Mouse (Mus musculus) lung, adult 2 months (tissue): ENCODE measurements around the gene Pheta1.

Experiments used
- CTCF ChIP-seq: fragments of 200-500 bp; IDR thresholded peaks from 2 replicates; pipeline ENCODE4 v1.5.1; 2011; ENCODE audit warnings: mild to moderate bottlenecking, low read length, control low read depth; ENCODE audit not compliant: insufficient read depth
- POLR2A ChIP-seq: fragments of 200-500 bp; IDR thresholded peaks from 2 replicates; pipeline ENCODE4 v1.6.1; 2011; ENCODE audit warnings: low read depth, mild to moderate bottlenecking, control low read depth, low read length, borderline replicate concordance; ENCODE audit errors: extremely low read depth

DNA sequence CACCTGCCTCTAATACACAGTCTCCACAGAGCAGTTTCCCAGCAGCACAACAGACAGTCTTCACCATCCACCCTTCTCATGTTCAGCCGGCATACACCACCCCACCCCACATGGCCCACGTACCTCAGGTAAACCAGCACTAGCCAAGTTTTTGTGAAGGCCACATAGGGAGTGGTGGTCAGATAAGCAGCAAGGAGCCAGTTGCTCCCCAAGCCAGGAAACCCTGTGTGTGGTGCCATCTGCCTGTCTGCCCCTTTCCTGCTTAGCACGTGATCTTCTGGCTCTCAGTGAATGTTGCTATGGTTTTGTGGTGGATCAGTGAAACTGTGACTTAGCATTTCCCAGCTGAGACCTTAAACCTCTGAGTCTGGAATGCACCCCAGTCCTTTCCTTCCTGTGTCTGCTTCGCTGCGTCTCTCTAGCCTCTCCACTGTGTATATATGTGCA is 37.3 kb upstream of the Pheta1 start:
- TF ChIP-seq CTCF (no peak), POLR2A (no peak)
